Mouse (Mus musculus) adrenal gland, adult 8-10 months (tissue): ENCODE measurements around the gene Ftsj1. TPM values are rescaled to one million over a fixed set of nuclear protein-coding genes. Genes with fewer than 3 reads are reported as not detected.

Source experiments
- DNase-seq: peaks from one replicate; pipeline ENCODE4 v3.0.0; 2022
- total RNA-seq, 4 experiments: library from RNA; stranded (reverse); gene quantifications; 2 replicates each; pipeline ENCODE4 v1.2.4; 2022

Gene Ftsj1
- 10 to 100 TPM; 20.9 to 31.1 (median 26.9) TPM for total RNA-seq

DNA sequence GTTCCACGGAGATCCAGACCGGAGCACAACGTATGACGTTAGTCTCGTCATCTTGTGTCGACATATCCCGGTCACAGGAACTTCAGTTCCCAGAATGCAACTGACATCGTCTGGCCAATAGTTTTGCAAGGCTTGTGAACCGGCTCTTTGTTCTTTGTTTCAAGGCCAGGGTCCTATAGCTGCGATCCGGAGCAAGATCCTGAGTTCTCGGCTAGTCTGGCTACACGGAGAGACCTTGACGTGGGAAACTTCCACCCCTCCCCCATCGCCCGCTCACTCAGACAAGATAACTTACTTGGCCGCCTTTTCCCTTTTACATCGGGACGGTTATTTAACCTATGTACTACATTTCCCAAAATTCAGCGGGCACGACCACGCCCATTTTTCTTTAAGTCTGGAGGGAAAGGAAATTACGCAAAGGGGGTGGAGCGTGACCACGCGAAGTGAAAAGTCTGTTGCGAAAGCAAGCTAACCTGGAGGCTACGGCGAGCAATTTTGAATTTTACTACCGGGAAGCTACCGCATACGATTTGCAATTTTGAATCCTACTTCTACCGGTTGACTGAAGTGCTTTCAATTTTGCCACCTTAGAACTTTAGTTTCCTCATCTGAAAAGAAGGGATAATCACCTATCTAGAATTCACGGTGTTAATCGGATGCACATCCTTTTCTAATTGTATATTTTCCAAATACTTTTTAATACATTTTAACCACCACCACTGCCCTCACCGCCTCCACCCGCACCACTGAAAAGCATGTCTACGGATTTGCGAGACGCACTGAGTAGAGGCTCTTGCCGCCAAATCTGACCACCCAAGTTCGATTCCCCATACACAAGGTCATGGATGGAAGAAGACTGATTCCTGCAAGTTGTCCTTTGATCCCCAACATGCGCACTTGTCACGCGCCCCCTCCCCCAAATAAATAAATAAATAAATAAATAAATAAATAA, at the start of gene Ftsj1:
TSS of gene Ftsj1 (minus strand) at position 73 of the 952 bp plus-strand sequence.
- peak; percentile 77 for DNase-seq

DNA sequence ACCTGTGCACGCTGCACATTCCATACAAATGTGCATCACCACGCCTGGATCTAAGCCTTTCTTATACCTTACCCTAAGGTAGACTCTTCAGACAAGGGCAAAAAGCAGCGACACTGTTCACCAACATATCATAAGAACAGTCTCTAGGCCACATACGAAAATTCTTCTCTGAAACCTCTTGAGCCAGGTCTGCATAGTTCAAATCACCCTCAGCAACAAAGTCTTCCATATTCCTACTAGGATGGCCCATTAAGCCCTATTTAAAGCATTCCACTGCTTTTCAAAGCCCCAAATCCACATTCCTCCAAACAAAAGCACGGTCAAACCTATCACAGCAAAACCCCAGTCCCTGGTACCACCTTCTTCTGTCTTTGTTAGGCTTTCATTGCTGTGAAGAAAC, 36.4 kb upstream of the Ftsj1 start:
- no peak for DNase-seq

DNA sequence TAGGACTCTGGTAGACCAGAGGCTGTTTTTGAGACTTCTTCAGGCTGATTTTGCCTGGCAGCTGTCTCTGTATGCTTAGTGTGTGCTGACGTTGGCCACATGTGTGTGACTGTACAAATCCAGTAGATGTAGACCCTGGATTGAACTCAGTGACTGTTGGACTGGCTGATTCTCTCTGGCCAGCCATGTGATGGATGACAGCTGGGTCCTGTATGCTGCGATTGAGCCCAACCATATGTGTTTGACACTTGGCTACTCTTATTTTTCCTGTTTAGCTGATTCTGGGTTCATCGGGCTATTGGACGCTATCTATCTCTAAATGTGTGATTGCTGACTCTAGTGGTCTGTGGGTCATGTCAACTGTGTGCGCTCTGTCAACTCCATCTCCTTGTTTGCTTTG, 21.9 kb upstream of the Ftsj1 start:
- no peak for DNase-seq

DNA sequence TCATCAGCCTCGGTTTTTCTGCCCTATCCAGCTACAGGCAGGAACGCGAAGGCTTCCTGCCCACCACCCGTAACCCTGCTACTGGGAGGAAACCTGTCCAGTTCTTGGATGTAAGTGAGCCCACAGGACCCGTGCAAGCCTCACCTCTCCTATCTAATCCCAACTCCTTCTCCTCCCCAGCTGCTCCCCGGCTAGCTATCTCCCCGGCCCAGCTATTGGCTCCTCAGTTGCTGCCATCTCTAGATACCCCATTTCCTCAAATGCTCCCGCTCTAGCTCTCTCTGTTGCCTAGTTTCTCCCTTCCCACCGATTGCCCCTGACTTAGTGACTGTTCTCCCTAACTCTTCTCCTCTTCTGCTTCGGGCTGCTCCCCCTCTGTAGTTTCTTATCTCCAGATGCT, 19.8 kb upstream of the Ftsj1 start:
- DNase-seq = no peak

DNA sequence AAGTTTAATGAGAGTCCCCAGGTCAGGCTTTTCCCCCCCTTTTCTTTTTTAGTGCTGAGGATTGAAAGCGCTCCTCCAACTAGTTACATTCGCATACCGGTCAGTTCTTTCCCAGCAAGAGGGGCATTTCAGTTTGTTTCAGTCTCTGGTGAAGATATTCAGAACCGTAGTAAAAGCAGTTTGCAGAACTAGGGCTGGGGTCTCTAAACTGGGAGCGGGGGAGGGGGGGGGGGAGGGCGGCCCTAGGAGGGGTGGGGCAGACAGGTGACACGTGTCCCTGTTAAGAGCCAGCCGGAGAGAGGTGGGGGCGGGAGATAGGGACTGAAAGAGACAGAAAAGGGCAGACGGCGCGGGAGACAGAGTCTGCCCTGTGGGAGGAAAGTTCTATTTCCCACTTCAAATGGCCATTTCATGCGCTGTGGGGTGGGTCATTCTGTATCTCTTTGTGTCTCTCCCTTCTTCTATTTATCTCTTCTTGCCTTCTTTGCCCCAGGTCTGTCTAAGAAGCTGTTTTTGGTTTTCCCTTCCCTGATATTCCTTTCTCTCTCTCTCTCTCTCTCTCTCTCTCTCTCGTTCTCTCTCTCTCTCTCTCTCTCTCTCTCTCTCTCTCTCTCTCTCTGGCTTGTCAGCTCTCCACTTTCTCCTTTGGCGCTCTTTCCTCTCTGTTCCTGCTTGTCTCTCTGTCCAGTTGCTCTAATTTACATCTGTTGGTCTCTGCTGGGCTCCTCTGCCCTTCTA, 19.0 kb upstream of the Ftsj1 start, which contains the start of gene Slc38a5:
TSS of gene Slc38a5 (plus strand) at position 51 of the 738 bp plus-strand sequence.
- no peak for DNase-seq

DNA sequence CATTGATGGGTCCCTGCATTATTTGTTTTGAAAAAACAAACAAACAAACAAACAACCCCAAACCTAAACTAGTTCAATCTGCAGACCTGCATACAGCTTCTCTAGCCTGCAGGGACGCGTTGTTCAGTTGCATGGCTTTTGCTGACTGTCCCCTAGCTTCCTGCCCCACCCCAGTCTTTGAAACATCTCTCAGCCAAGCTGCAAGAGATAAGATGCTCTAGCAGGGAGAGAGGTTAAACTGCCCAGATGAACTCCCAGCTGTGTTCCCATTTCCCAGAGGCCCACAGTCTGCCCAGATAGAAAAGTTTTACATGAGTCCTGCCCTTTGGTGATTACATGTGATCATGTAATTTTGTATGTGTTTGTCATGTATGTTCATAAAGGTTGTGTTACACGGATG, 12.0 kb upstream of the Ftsj1 start:
- DNase-seq = no peak

DNA sequence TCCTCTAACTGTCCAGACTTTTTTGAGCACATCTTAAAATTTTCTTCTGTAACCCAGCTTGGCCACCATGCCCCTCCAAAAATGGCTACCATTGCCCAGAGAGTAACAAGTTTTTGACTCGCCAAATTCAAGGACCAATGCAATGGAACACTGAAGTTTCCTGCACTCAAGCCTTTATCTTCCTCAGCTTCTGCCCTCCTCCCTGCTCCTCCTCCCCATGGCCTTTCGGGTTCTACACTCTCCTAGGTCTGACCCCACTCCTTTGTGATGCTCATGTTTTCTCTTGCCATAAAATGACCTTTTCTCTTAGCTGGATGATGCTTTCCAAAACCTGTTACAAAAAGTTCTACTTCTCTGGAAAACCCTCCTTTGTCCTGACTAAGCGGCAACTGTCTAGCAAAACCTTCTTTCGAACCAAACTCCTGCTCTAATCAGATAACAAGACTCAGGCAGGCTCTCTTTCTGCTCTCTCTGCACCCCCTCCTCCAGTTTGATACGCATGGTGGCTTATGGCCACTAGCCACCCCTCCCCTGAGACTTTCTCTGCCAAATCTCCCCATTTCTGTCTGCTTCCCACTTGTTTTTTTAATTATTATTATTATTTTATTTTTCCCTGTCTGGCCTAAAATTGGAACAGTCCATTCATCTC, 11.1 kb upstream of the Ftsj1 start:
- no peak for DNase-seq

DNA sequence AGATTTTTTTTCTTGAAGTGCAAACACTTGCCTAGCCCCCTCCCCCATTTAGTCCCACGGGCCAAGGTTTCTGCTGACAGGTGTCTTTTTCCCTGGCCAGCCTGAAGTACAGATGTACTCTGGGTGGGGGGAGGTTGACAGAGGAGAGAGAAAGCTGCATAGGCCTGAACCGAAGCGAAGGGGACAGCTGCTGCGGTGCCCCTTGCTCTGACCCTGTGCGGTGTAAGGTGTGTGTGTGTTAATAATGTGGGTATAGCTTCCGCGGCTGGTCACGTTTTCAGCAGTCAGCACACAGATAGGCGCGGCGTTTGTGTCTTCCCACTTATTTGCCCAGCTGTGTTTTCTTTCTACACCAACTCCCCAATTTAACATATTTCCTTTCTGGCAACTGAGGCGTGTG, 7.3 kb upstream of the Ftsj1 start:
- DNase-seq = no peak

DNA sequence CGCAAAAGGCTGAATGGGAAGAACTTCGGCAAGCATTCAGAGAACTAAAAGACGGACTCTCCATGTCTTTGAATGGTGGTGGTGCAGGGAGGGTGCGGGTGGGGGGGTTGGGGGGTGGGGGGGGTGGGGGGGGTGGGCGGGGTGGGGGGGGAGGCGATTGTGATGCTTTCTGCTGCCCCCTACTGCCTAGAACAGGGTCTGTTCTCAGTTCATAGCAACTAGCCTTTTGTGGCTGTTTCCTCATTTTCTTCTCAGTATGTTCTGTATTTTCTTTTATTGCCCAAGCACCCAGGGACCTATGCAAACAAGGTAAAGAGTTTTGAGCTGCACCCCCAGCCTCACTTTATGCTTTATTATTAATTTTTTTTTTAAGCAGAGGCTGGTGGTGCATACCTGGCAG, 3.6 kb upstream of the Ftsj1 start:
- no peak for DNase-seq

DNA sequence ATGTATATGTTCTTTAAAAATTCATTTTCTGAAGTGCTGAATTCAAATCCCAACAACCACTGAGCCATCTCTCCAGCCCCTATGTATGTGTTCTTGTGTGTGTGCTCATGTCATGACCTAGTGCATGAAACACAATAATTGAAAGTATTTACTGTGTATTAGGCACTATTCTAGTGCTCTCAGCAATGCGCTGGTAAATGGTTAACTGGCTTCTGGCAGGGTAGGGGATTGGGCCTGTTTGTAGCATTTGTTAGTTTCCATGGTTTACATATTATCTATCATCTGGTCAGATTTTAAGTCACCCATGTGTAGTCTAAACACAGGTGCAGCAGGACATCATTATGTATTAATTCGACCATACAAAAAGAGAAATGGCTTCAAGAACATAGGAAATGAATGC, 1.5 kb upstream of the Ftsj1 start:
- DNase-seq = no peak

DNA sequence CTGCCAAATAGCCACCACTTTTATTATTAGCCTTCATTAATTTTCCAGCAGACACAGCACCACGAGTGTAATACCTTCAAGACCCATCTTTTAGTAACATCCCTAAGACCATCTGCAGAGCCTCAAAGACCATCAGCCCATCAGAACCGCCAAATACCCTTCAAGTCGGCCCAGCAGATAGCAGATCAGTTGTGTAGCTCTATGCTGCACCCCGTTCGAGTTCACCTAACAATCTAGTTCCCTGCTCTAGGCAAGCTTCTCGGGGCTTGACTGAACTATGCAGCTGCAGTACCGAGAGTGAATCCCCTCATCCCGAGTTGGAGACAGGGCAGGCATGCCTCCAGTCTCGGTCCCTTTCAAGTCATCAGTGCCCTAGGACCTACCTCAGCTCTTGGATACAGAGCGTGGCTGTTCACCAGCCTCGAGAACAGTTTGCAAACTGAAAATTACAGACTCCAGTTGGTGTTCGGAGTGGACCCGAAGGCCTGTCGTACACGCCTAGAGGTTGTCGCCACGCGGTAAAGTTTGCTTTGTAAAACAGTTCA, 345 bp downstream of the Ftsj1 start:
- DNase-seq = peak; percentile 7

DNA sequence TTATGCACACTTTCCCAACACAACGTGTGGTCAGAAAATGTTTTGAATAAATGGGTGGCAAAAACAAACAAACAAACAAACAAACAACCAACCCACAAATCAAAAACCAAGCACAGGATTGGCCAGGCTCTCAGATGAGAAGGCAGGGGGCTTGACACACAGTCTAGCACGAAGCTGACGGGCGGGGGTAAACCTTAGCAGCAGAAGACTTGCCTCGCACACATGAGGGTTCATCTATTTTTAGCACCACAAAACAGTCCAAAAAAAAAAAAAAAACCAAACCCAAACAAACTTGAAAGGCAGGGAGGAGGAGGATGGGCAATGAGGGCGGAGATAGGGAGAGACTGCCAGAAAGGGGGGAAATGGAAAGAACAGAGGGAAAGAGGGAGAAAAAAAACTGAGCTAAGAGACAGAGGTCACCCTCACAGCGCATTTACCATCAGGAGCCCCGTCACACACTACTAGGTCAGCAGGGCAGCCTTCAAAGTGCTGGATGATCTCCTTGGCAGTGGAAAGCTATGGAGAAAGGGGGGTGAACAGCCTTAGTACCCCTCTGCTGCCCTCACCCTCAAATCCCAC, 3.6 kb downstream of the Ftsj1 start:
- DNase-seq = no peak

DNA sequence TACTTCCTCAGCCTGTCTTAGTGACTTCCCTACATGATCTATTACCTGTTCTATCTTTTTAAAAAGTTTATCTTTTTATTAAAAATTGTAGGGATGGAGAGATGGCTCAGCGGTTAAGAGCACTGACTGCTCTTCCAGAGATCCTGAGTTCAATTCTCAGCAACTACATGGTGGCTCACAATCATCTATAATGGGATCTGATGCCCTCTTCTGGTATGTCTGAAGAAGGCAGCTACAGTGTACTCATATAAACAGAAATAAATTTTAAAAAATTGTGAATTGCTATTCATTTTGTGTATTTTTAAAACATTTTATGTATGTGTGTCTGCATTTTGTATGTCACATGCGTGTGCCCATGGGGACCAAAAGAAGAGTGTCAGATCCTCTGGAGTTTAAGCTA, 4.5 kb downstream of the Ftsj1 start:
- DNase-seq = no peak

DNA sequence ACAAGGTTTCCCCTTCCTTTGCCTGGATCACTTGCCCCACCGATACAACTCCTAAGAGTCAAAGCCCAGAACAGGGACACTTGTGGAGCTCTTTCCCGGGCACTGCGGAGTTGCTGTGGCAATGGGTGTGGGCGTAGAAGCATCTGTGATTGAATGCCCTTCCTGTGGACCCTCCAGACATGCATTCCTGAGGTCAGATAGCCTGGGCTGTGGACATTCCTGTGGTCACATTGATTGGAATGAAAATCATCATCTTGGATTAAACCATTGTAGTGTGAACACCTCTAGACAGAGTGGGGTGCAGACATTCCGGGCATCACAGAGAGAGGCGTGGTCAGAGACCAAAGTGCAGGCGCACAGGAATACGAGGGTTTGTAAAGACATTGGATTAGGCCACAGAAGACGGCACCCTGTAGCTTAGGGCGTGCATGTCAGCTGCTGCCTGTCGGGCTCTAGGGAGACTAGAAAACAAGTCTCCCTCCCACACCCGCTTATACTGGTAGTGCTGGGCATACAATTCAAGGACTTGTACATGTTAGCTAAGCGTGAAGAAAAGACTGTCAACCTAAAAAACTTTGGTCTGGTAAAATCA, 13.3 kb downstream of the Ftsj1 start:
- no peak for DNase-seq

DNA sequence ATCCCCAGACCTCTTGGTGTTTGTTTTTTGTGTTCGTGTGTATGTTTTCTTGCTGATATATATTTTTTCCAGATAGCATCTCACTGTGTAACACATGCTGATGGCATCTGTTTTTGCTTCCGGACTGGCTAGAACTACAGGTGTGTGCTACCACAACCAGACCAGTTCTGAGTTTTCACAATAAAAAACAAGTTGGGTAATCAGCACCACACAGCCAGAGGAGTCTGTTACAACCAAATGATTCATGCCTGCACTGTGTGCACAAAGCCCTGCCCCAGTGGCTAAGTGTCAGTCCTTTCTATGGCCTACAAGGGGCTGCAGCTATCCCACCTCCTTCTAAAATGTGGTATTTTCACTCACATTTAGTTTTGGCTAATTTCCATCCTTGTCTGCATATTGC, 15.5 kb downstream of the Ftsj1 start:
- no peak for DNase-seq

DNA sequence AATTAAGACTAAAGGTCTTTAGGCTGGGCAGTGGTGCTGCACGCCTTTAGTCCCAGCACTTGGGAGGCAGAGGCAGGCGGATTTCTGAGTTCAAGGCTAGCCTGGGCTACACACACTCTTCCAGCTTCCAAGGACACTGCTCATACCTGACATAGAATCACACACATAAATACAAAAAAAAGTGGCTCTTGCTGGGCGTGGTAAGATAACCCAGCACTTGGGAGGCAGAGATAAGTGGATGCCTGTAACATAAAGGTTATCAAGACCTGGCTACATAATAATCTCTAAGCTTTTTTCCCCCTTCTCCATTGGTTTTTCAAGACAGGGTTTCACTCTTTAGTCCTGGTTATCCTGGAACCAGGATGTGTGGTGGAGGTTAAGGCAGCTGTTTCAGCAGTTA, 18.6 kb downstream of the Ftsj1 start:
- no peak for DNase-seq

DNA sequence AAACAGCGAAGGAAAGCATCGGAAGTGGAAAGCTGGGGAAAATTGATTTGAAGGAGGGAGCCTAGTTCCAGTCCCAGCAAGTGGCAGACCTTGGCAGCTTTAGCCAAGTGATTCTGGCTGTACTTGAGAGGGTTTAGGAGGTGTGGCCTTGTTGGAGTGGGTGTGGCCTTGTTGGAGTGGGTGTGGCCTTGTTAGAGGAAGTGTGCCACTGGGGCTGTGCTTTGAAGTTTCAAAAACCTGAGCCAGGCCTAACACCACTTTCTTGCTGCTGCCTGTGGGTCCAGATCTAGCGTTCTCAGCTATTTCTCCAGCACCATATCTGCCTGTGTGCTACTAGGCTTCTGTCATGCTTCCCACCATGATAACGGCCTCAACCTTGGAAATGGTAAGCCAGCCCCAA, 21.9 kb downstream of the Ftsj1 start:
- DNase-seq = no peak

DNA sequence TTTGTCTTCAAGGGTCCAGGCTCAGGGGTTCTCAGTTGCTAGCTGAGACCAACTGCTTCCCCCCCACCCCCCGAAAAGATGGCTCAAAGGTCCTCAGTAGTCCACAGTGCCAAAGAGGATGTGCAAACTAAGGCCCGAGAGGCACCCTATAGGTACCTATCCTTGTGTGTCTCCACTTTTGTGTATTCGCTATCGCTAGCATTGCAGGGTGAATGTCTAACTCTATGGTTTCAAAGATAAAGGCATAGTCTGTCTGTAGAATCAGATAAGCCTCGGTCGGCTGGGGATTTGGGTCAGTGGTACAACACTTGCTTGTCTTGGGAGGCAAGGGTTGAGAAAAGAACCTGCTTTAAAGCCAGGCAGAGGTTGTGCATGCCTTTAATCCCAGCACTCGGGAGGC, 28.7 kb downstream of the Ftsj1 start:
- DNase-seq = no peak

DNA sequence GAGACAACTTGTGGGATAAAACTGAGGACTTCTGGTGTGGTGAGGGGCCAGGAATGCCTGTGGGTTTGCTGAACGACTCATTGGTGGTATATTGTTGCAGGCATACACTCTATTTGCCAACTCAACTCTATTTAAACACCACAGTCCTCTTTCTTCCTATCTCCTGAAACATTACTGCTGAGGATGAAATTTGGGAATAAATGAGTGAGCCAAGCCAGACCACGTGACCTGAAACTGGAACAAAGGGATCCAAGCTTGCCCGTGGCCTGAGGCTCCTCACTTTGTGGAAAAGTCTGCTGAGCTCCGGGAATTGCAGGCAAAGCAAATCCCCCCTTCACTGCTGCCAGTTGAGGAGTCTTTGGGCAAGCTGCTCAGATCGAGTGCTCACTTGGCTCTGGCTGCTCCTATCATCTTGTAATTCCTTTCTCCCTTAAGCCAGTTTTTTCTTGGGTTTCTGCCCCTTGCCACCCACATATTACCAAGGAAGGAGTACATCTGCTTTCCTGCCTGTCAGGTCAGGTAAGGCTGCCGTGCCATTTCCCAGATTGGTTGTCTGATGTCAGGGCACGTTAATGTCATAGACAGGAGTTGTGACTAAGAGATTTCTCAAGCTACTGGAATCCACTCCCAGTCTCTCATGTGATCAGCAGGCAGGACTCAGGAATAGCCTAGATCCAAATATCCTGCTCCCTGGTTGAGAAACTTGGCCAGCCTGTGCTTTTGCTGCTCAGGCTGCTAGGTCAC, 29.4 kb downstream of the Ftsj1 start:
- DNase-seq = no peak

DNA sequence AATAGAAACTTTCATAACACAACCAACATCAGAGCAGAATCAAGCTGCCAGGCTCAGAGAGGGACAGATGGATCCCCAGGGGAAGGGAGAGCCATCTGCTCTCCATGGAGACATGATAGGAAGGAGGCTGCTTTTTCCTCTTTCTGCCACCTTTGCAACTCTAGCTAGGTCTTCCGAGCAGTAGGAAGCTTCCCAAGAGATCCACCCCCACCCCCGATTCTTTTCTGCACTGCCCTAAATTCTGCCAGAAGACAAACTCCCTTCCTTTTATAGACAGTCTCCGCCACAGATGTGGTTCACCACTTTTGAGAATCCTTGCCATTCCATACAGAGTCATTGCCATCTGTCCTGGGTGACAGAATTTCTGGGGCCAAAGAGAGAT, 29.9 kb downstream of the Ftsj1 start:
- no peak for DNase-seq

DNA sequence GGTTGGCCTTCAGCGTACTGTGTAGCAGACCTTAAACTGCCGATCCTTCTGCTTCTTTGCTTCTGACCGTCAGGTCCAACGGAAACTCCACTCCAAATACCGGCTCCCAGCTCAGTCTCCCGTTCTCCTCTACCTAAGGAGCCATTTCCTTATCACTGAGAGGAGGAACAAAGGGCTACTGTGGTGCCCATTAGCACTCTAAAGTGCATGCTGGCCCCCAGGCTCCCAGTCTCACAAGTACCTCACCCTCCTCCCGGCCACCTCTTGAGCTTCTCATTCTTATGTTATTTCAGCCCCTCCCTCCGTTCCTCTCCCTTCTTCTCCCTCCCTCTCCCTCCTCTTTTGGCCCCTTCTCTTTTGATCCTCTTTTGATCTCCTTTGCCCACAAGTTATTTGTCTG, 32.6 kb downstream of the Ftsj1 start:
- DNase-seq = no peak
